Mouse (Mus musculus) kidney, postnatal 0 days (tissue): ENCODE measurements at regions not wholly inside any gene's neighbourhood (a gene's known extent, or its start where the extent isn't known, plus 50 kb on each side); places are given as distances from the start of the nearest gene placed in this dataset.

Experiments used
- ATAC-seq: fragments of 200-750 bp; cut with Nextera tagmentation; replicated peaks from 2 replicates; pipeline ENCODE4 v1.8.0; 2017; ENCODE audit warnings: low read depth, moderate number of reproducible peaks, moderate TSS enrichment, moderate library complexity; ENCODE audit not compliant: low FRiP score
- DNase-seq: peaks from one replicate; pipeline ENCODE4 v3.0.0-alpha.2; 2016; ENCODE audit warnings: low spot score
- H3K27ac ChIP-seq: fragments of 300-500 bp; sonication (generic); 2 replicates; pipeline ENCODE4 v1.5.1; 2014; ENCODE audit warnings: mild to moderate bottlenecking
- H3K27me3 ChIP-seq: fragments of 300-500 bp; sonication (generic); 2 replicates; pipeline ENCODE4 v1.6.1; 2014; ENCODE audit warnings: low read length, mixed read lengths; ENCODE audit not compliant: insufficient read depth
- H3K36me3 ChIP-seq: fragments of 300-500 bp; sonication (generic); 2 replicates; pipeline ENCODE4 v1.6.1; 2014; ENCODE audit warnings: low read length, mixed read lengths; ENCODE audit not compliant: insufficient read depth
- H3K4me1 ChIP-seq: fragments of 300-500 bp; sonication (generic); replicated peaks from 2 replicates; pipeline ENCODE4 v1.6.1; 2014; ENCODE audit warnings: antibody characterized with exemption, low read length, mixed read lengths; ENCODE audit not compliant: insufficient read depth
- H3K4me2 ChIP-seq: fragments of 300-500 bp; sonication (generic); 2 replicates; pipeline ENCODE4 v1.6.1; 2014; ENCODE audit warnings: mild to moderate bottlenecking, low read length, moderate library complexity, mixed read lengths
- H3K4me3 ChIP-seq: fragments of 300-500 bp; sonication (generic); replicated peaks from 2 replicates; pipeline ENCODE4 v1.5.1; 2014; ENCODE audit warnings: low read depth, low read length
- H3K9ac ChIP-seq: fragments of 300-500 bp; sonication (generic); 2 replicates; pipeline ENCODE4 v1.6.1; 2014; ENCODE audit warnings: low read depth, low read length
- H3K9me3 ChIP-seq: fragments of 300-500 bp; sonication (generic); replicated peaks from 2 replicates; pipeline ENCODE4 v1.6.1; 2016; ENCODE audit warnings: low read length, inconsistent platforms, mixed read lengths
- CTCF ChIP-seq: IDR thresholded peaks from 2 replicates; pipeline ENCODE4 v1.5.1; 2016; ENCODE audit warnings: antibody characterized with exemption, low read depth, mild to moderate bottlenecking, moderate library complexity
- WGBS: fragments of 180-500 bp; shearing (Covaris S2); extraction: QIAGEN DNeasy Blood & Tissue Kit; methylation state at CpG from one replicate; pipeline ENCODE4 v1.1.7; 2014; 5-methylcytosine and 5-hydroxymethylcytosine counted together

DNA sequence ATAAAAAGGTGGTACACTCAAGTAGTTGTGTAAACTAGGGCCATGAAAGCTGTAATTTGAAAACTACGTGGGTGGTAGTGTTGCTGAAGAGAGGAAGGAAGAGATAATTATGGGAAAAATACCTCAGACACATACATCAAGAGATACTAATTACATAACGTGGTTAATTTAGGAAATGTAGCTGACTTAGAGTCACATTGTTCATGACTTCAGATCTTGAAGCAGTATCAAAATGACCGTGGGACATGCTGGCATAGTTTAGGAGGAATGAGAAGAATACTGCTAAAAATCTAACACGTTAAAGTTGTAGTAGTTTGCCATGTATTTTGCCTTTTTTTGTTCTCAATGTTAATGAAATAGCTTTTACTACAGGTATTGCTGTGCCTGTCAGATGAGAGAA, 445.9 kb upstream of the Sel1l start:
- Histone ChIP-seq H3K9ac (no peak overlapping the region), H3K27ac (no peak overlapping the region), H3K4me1 (no peaks in the 10 kb centered on the region), H3K4me3 (no peak overlapping the region), H3K27me3 (no peaks in the 10 kb centered on the region), H3K9me3 (no peaks in the 10 kb centered on the region), H3K4me2 (no peak overlapping the region), H3K36me3 (no peaks in the 10 kb centered on the region)
- ATAC-seq: no peak
- DNase-seq: no peak
- WGBS: 81% methylated on average over 4 of the region's 4 CpGs
- TF ChIP-seq CTCF: no peak

DNA sequence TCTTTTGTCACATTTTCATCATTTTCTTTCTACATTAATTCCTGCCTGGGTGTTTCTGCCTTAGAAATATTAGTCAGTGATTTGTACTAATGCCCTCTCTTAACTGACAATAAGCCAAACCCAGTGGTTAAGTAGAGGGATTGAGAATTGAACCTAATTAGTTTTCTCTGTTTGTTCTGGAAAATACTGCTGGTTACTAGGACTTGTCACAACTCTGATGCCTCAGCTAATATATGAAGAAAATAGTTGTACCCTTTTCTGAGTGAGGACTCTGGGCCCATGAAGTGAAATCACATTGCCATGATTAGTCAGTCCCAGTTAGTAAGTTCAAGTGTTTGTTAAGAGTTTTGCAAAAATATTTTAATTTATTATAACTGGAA, 444.4 kb upstream of the Sel1l start:
- Histone ChIP-seq H3K4me3 (no peak overlapping the region), H3K9me3 (no peaks in the 10 kb centered on the region), H3K4me2 (no peak overlapping the region), H3K9ac (no peak overlapping the region), H3K27ac (no peak overlapping the region), H3K27me3 (no peaks in the 10 kb centered on the region), H3K36me3 (no peaks in the 10 kb centered on the region), H3K4me1 (no peaks in the 10 kb centered on the region)
- no peak for DNase-seq
- no peak for ATAC-seq
- no peak for TF ChIP-seq CTCF

DNA sequence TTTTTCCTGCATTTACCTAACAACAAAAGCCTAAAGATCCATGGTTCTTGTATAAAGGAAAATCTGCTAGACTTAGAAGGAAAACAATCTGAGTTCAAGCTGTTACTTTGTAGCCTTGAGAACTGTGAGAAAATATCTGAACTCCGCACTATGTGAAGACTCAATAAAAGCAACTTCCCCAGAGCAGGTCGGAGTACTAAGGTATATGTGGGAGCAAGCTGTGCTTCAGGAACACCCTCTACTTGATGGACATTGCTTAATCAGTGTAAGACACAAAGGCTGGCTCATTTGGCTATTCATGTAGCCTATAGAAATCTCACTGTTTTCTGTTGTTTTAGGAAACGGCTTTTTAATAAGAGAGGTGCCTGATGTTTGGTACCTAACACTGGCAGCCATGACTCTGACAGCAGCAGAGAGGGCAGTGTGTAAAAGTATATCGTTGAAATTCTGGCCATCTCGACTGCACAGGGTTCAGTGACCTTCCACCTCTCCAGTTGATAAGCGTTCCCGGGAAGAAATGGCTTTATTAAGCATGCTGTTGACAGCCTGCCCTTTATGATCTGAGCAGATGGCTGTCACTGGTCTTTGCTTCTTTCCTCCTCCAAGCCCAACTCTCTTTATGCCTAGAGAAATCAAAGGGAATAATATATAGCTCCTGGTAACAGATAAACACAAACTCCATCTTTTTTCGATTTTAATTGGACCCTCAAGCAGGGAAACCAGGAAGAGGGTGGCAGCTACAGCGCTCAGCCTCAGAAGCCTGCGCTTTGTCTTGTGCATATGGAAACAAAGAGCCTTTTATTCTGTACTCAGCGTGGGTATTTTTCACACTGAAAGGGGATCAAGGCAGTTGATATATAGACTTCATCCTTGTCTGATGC, 443.7 kb upstream of the Sel1l start:
- Histone ChIP-seq H3K27me3 (no peaks in the 10 kb centered on the region), H3K9ac (no peak overlapping the region), H3K4me2 (no peak overlapping the region), H3K27ac (no peak overlapping the region), H3K4me3 (no peak overlapping the region), H3K4me1 (no peaks in the 10 kb centered on the region), H3K9me3 (no peaks in the 10 kb centered on the region), H3K36me3 (no peaks in the 10 kb centered on the region)
- TF ChIP-seq CTCF: no peak
- ATAC-seq (no peak), DNase-seq (no peak)
- 42% methylated on average over 11 of the region's 11 CpGs for WGBS

DNA sequence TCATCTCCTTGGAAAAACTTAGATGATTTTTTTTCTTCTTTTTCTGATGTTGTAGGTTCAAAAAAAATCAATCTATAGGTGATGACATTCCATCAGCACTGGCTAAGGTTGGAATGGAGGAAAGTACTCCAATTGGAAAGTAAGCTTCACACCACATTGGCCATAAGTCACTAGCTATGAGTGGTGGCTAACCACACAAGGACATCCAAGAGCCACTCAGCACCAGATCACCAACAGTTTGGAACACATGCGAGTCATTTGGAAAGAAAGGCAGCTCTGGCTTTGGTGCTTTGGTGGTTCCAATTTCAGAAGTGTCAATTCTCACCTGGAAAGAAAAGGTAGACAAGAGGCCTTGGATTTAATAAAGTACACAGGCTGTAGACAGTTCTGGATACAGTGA, 442.5 kb upstream of the Sel1l start:
- WGBS: 91% methylated on average over 1 of the region's 1 CpGs
- no peak overlapping the region for H3K4me2 ChIP-seq
- H3K4me1 ChIP-seq: no peaks in the 10 kb centered on the region
- H3K27ac ChIP-seq: no peak overlapping the region
- ATAC-seq (no peak), DNase-seq (no peak)
- TF ChIP-seq CTCF: no peak
- no peaks in the 10 kb centered on the region for H3K36me3 ChIP-seq
- no peak overlapping the region for H3K9ac ChIP-seq
- H3K9me3 ChIP-seq: no peaks in the 10 kb centered on the region
- no peak overlapping the region for H3K4me3 ChIP-seq
- no peaks in the 10 kb centered on the region for H3K27me3 ChIP-seq

DNA sequence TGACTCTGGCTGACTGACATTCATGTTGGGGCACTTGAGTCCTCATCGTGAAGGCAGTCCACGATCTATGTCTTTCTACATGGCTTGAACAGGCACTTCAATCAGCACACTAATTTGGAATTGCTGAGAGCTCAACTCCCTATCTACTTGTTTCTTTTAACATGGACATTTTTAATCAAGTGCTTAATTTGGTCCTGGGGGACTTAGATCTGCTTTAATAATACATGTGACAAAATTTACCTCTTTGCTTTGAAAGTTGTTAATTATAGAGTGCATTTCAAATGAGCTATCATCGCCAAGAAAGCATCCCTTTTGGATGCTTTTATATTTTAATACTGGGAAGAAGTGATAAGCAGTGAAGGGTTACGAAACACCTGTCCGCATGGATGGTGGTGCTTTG, 436.6 kb upstream of the Sel1l start:
- H3K27me3 ChIP-seq: no peaks in the 10 kb centered on the region
- WGBS: 91% methylated on average over 5 of the region's 5 CpGs
- H3K9me3 ChIP-seq: no peaks in the 10 kb centered on the region
- DNase-seq (no peak), ATAC-seq (no peak)
- no peak overlapping the region for H3K4me3 ChIP-seq
- no peaks in the 10 kb centered on the region for H3K4me1 ChIP-seq
- H3K9ac ChIP-seq: no peak overlapping the region
- TF ChIP-seq CTCF: no peak
- no peaks in the 10 kb centered on the region for H3K36me3 ChIP-seq
- H3K27ac ChIP-seq: no peak overlapping the region
- no peak overlapping the region for H3K4me2 ChIP-seq

DNA sequence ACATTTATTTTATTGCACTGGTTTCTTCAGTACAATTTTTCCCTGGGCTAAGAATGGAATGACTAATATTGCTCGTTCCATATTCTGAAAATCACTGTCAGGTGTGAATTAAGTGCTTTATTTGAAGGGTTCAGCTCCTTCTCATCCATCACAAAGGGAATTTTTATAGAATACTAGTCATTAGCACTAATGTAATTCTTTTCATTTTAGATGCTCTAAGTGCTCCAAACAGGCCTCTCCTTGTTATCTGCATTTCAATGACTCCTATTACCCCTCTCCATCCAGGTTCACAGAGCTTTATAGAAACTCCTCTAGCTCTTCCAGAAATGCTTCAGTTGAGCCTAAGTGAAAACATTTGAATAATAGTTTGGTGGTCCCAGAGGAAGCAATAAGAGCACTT, 431.5 kb upstream of the Sel1l start:
- no peak overlapping the region for H3K9ac ChIP-seq
- no peaks in the 10 kb centered on the region for H3K4me1 ChIP-seq
- no peak for ATAC-seq
- no peak for TF ChIP-seq CTCF
- no peaks in the 10 kb centered on the region for H3K27me3 ChIP-seq
- H3K36me3 ChIP-seq: no peaks in the 10 kb centered on the region
- no peak overlapping the region for H3K4me3 ChIP-seq
- whole genome bisulfite sequencing: 62% methylated on average over 1 of the region's 1 CpGs
- H3K4me2 ChIP-seq: no peak overlapping the region
- no peak for DNase-seq
- H3K9me3 ChIP-seq: no peaks in the 10 kb centered on the region
- no peak overlapping the region for H3K27ac ChIP-seq

DNA sequence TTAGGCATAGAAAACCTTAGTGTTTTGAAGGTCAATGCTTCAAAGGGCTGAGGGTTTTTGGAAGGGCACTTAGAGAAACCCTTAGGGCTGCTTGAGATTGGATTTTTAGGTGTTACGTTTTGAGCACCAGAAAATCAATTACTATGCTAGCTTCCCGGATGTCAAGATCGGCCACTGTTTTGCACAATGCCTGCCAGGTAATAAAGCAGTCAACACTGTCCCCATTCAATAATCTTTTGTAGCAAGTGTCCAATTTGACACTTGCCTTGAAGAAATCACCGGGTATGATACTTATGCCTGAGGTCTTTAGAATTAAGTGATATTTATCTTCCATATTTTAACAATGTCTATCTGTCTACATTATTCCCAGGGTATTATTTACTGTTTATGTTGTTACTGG, 403.0 kb upstream of the Sel1l start:
- WGBS: 58% methylated on average over 4 of the region's 4 CpGs
- ATAC-seq: no peak

More for the DNA sequence above, 403.0 kb upstream of the Sel1l start:
- Histone ChIP-seq H3K27me3 (no peaks in the 10 kb centered on the region), H3K4me1 (no peaks in the 10 kb centered on the region), H3K36me3 (no peaks in the 10 kb centered on the region), H3K9ac (no peak overlapping the region), H3K27ac (no peak overlapping the region), H3K4me3 (no peak overlapping the region), H3K4me2 (no peak overlapping the region), H3K9me3 (no peaks in the 10 kb centered on the region)
- TF ChIP-seq CTCF: no peak
- DNase-seq: no peak
